8 mouse cellular contexts compared by ENCODE assay signal in the genomic region with DNA sequence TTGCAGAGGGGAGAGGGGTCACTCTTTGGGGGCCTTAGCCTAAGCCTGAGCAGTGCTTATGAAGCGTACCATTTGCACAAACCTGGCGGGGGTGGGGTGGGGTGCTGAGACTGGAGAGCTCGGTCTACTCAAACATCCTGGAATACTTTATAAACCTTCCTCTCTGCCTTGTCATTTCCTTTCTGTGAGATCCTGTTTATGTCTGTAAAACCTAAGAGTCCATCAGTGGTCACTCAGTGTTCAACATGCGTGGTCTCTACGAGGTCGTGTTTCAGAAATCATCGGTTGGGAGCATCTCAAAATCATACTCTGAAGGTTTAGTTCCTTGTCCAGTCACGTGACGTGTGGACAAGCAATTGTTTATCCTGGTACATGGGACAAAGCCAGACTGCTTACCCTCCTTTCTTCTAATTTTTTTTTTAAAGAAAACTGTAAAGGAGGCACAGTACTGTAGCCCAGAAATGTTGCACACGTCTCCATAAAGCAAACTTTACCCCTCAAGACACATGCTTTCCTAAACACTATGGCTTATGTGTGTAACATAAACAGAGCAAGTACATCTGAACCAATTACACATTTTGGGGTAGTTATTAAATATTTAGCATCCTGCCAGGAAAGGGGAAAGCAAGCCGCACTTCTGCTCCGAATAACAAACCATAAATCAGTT.
DNase-seq lines count a peak whose midpoint lies in the region; ATAC-seq and TF ChIP-seq lines count a peak whose summit lies in the region.

No protein-coding gene starts in this region.

- H3K27ac ChIP-seq in left cerebral cortex, adult 2 months: peak overlapping the region; percentile 25; the same call in 1 of the 2 replicates
- peak overlapping the region; percentile 68; the same call in 1 of the 2 replicates for H3K27ac ChIP-seq in forebrain, embryonic 13.5 days
- peak overlapping the region; percentile 90; the same call in 1 of the 2 replicates for H3K27ac ChIP-seq in intestine, postnatal 0 days (ENCODE audit: low read depth, low read length)
- H3K27ac ChIP-seq in stomach, postnatal 0 days (replicated peaks): peak overlapping the region; percentile 99

- no peak for TF ChIP-seq CTCF in left cerebral cortex, adult 2 months (IDR thresholded peaks at IDR 0.05)
- TF ChIP-seq CTCF in intestine, postnatal 0 days (IDR thresholded peaks at IDR 0.05; ENCODE audit: low read depth): no peak
- no peak for TF ChIP-seq CTCF in stomach, postnatal 0 days (IDR thresholded peaks at IDR 0.05; ENCODE audit: low read depth)

- DNase-seq in left cerebral cortex, adult 2 months (ENCODE audit: extremely low spot score in 1 of 2, low spot score in 2 of 2): no peak
- DNase-seq in left cerebral cortex, adult 18-20 months (ENCODE audit: low spot score in 2 of 2): no peak
- DNase-seq in lung, postnatal 10 days: peak; percentile 68
- DNase-seq in stomach, postnatal 0 days (ENCODE audit: low spot score): peak; percentile 39
- DNase-seq in adrenal gland, adult 18-20 months (ENCODE audit: low spot score in 2 of 2): no peak

- peak overlapping the region; percentile 62 for H3K4me3 ChIP-seq in left cerebral cortex, adult 2 months
- peak overlapping the region; percentile 64 for H3K4me3 ChIP-seq in forebrain, embryonic 13.5 days
- peak overlapping the region; percentile 63 for H3K4me3 ChIP-seq in intestine, postnatal 0 days (ENCODE audit: low read depth, low read length)
- H3K4me3 ChIP-seq in stomach, postnatal 0 days (ENCODE audit: low read depth, low read length): peak overlapping the region; percentile 65

- peak overlapping the region; percentile 74 for H3K9ac ChIP-seq in forebrain, embryonic 13.5 days
- peak overlapping the region; percentile 57; the same call in 1 of the 2 replicates for H3K9ac ChIP-seq in intestine, postnatal 0 days (ENCODE audit: low read depth, low read length)
- H3K9ac ChIP-seq in stomach, postnatal 0 days (ENCODE audit: low read length): peak overlapping the region; percentile 93

- peak; percentile 37; the same call in 1 of the 2 replicates for ATAC-seq in forebrain, embryonic 13.5 days
- ATAC-seq in intestine, postnatal 0 days: peak; percentile 57
- peak; percentile 49 for ATAC-seq in stomach, postnatal 0 days (ENCODE audit: low FRiP score, low TSS enrichment)
- no peak for ATAC-seq in activated CD4-positive, CD25-positive, alpha-beta regulatory T cell, adult 4 months

- intact Hi-C loops in left cerebral cortex, adult 2 months (cut with DNase I): no loop called here

- H3K36me3 ChIP-seq in forebrain, embryonic 13.5 days (ENCODE audit: poor library complexity, severe bottlenecking): no peaks in the 10 kb centered on the region
- no peaks in the 10 kb centered on the region for H3K36me3 ChIP-seq in intestine, postnatal 0 days (ENCODE audit: control insufficient read depth, insufficient read depth)
- no peaks in the 10 kb centered on the region for H3K36me3 ChIP-seq in stomach, postnatal 0 days (ENCODE audit: control insufficient read depth, insufficient read depth, low read length)

- no peaks in the 10 kb centered on the region for H3K27me3 ChIP-seq in forebrain, embryonic 13.5 days
- no peaks in the 10 kb centered on the region for H3K27me3 ChIP-seq in intestine, postnatal 0 days (replicated peaks; ENCODE audit: control insufficient read depth, insufficient read depth, low read length)
- H3K27me3 ChIP-seq in stomach, postnatal 0 days (ENCODE audit: control insufficient read depth, insufficient read depth, low read length): no peaks in the 10 kb centered on the region

- H3K4me1 ChIP-seq in forebrain, embryonic 13.5 days: peaks cover 17% of the 10 kb centered on the region
- no peaks in the 10 kb centered on the region for H3K4me1 ChIP-seq in intestine, postnatal 0 days (replicated peaks; ENCODE audit: control insufficient read depth, insufficient read depth, low read length)
- 0 out of 2 replicates have a peak, but pooled peaks cover 2% of the 10 kb centered on the region for H3K4me1 ChIP-seq in stomach, postnatal 0 days (replicated peaks; ENCODE audit: control insufficient read depth, insufficient read depth)

- peak; percentile 65 for TF ChIP-seq EP300 in stomach, postnatal 0 days (optimal IDR thresholded peaks at IDR 0.05)

- 16% methylated on average over 12 of the region's 12 CpGs for WGBS in forebrain, embryonic 13.5 days
- 24% methylated on average over 12 of the region's 12 CpGs for WGBS in intestine, postnatal 0 days
- WGBS in stomach, postnatal 0 days: 2% methylated on average over 12 of the region's 12 CpGs

- no peaks in the 10 kb centered on the region for H3K9me3 ChIP-seq in forebrain, embryonic 13.5 days (replicated peaks)
- H3K9me3 ChIP-seq in intestine, postnatal 0 days (ENCODE audit: control insufficient read depth): no peaks in the 10 kb centered on the region
- no peaks in the 10 kb centered on the region for H3K9me3 ChIP-seq in stomach, postnatal 0 days (ENCODE audit: control insufficient read depth, low read length)

- H3K4me2 ChIP-seq in forebrain, embryonic 13.5 days: peak overlapping the region; percentile 87
- H3K4me2 ChIP-seq in intestine, postnatal 0 days (replicated peaks; ENCODE audit: low read depth): peak overlapping the region; percentile 90
- H3K4me2 ChIP-seq in stomach, postnatal 0 days (replicated peaks; ENCODE audit: low read depth): peak overlapping the region; percentile 76

Comparison
In these comparisons a context has a peak if more than half of its experiments do, and no peak if none do; other contexts are left out.
1. DNase-seq: peak in lung, postnatal 10 days (single experiment) and stomach, postnatal 0 days (single experiment); none in left cerebral cortex, adult 2 months (0 of 2), left cerebral cortex, adult 18-20 months (0 of 2) and adrenal gland, adult 18-20 months (0 of 2).
2. H3K27ac ChIP-seq: peak in every context shown above with its lines; median percentile 99 in stomach, postnatal 0 days; 90 in intestine, postnatal 0 days; 68 in forebrain, embryonic 13.5 days; 25 in left cerebral cortex, adult 2 months.
3. Peak in every context shown above with its lines, with median percentiles within 50 percentile points of each other: H3K4me3 ChIP-seq, H3K4me2 ChIP-seq and H3K9ac ChIP-seq.